Mouse (Mus musculus): ENCODE results near the gene Ctso.

Gene Ctso

GRCm38 (mm10) chr3:81932141-81933101 is at the start of gene Ctso:
Ctso (plus strand) TSS chr3:81932601.
- peak; percentile 73 to 84 for DNase-seq (ENCODE audit: low spot score in 2 of 2)

- DNase-seq (ENCODE audit: low spot score in 2 of 2), result no peak
Observed at GRCm38 (mm10) chr3:81883916-81884315, 48.5 kb upstream of the Ctso start.

GRCm38 (mm10) chr3:81885566-81885965 is 46.8 kb upstream of the Ctso start:
- DNase-seq (ENCODE audit: low spot score in 2 of 2), result no peak

GRCm38 (mm10) chr3:81889137-81889536 is 43.3 kb upstream of the Ctso start:
- no peak for DNase-seq (ENCODE audit: low spot score in 2 of 2)

- no peak for DNase-seq (ENCODE audit: low spot score in 2 of 2)
Observed at GRCm38 (mm10) chr3:81910286-81911036, 21.9 kb upstream of the Ctso start.

GRCm38 (mm10) chr3:81916030-81916686 is 16.2 kb upstream of the Ctso start:
- DNase-seq (ENCODE audit: low spot score in 2 of 2), result no peak

GRCm38 (mm10) chr3:81917354-81917935 is 15.0 kb upstream of the Ctso start:
- no peak for DNase-seq (ENCODE audit: low spot score in 2 of 2)

- DNase-seq (ENCODE audit: low spot score in 2 of 2), result no peak
Observed at GRCm38 (mm10) chr3:81918215-81918614, 14.2 kb upstream of the Ctso start.

GRCm38 (mm10) chr3:81919681-81920080 is 12.7 kb upstream of the Ctso start:
- DNase-seq (ENCODE audit: low spot score in 2 of 2), result no peak

- no peak for DNase-seq (ENCODE audit: low spot score in 2 of 2)
Observed at GRCm38 (mm10) chr3:81922910-81923309, 9.5 kb upstream of the Ctso start.

GRCm38 (mm10) chr3:81924931-81925330 is 7.5 kb upstream of the Ctso start:
- peak; percentile 16 to 43 for DNase-seq (ENCODE audit: low spot score in 2 of 2)

GRCm38 (mm10) chr3:81925856-81926255 is 6.5 kb upstream of the Ctso start:
- peak; percentile 25 to 49 for DNase-seq (ENCODE audit: low spot score in 2 of 2)

GRCm38 (mm10) chr3:81926764-81927325 is 5.6 kb upstream of the Ctso start:
- DNase-seq (ENCODE audit: low spot score in 2 of 2), result no peak

- no peak for DNase-seq (ENCODE audit: low spot score in 2 of 2)
Observed at GRCm38 (mm10) chr3:81929073-81929472, 3.3 kb upstream of the Ctso start.

GRCm38 (mm10) chr3:81931695-81932094 is 706 bp upstream of the Ctso start:
- DNase-seq (ENCODE audit: low spot score in 2 of 2), result no peak

- no peak for DNase-seq (ENCODE audit: low spot score in 2 of 2)
Observed at GRCm38 (mm10) chr3:81933348-81933747, 947 bp downstream of the Ctso start.

- no peak for DNase-seq (ENCODE audit: low spot score in 2 of 2)
Observed at GRCm38 (mm10) chr3:81938924-81939323, 6.5 kb downstream of the Ctso start.

- no peak for DNase-seq (ENCODE audit: low spot score in 2 of 2)
Observed at GRCm38 (mm10) chr3:81942341-81942740, 9.9 kb downstream of the Ctso start.

GRCm38 (mm10) chr3:81943097-81943496 is 10.7 kb downstream of the Ctso start:
- DNase-seq (ENCODE audit: low spot score in 2 of 2), result no peak

- no peak for DNase-seq (ENCODE audit: low spot score in 2 of 2)
Observed at GRCm38 (mm10) chr3:81944851-81945393, 12.5 kb downstream of the Ctso start.

- DNase-seq (ENCODE audit: low spot score in 2 of 2), result no peak
Observed at GRCm38 (mm10) chr3:81949048-81949447, 16.6 kb downstream of the Ctso start.

All from thymus, postnatal 10 days (tissue).